Mouse (Mus musculus) embryonic facial prominence, embryonic 14.5 days (tissue): ENCODE results near the gene Ncbp1. TPM values are rescaled to one million over a fixed set of nuclear protein-coding genes. Genes with fewer than 3 reads are reported as not detected.

ENCODE experiments used
- ATAC-seq: fragments of 200-750 bp; cut with Nextera tagmentation; 2 replicates; pipeline ENCODE4 v1.8.0; 2017; ENCODE audit warnings: low read depth, moderate number of reproducible peaks, moderate TSS enrichment
- DNase-seq: peaks from one replicate; pipeline ENCODE4 v3.0.0-alpha.2; 2015; ENCODE audit warnings: low spot score
- H3K27ac ChIP-seq: fragments of 300-500 bp; sonication (generic); replicated peaks from 2 replicates; pipeline ENCODE4 v1.5.1; 2014; ENCODE audit warnings: low read depth, mild to moderate bottlenecking, low read length, moderate library complexity
- H3K27me3 ChIP-seq: fragments of 300-500 bp; sonication (generic); replicated peaks from 2 replicates; pipeline ENCODE4 v1.6.1; 2014; ENCODE audit warnings: low read length; ENCODE audit not compliant: control insufficient read depth, insufficient read depth
- H3K36me3 ChIP-seq: fragments of 300-500 bp; sonication (generic); 2 replicates; pipeline ENCODE4 v1.6.1; 2014; ENCODE audit warnings: low read length, mixed read lengths; ENCODE audit not compliant: control insufficient read depth, insufficient read depth
- H3K4me1 ChIP-seq: fragments of 300-500 bp; sonication (generic); 2 replicates; pipeline ENCODE4 v1.6.1; 2014; ENCODE audit warnings: antibody characterized with exemption, low read length; ENCODE audit not compliant: control insufficient read depth, insufficient read depth
- H3K4me2 ChIP-seq: fragments of 300-500 bp; sonication (generic); 2 replicates; pipeline ENCODE4 v1.6.1; 2014; ENCODE audit warnings: low read depth, mild to moderate bottlenecking, low read length, moderate library complexity, mixed read lengths
- H3K4me3 ChIP-seq: fragments of 300-500 bp; sonication (generic); 2 replicates; pipeline ENCODE4 v1.5.1; 2014; ENCODE audit warnings: low read depth, mild to moderate bottlenecking, low read length
- H3K9ac ChIP-seq: fragments of 300-500 bp; sonication (generic); 2 replicates; pipeline ENCODE4 v1.6.1; 2014; ENCODE audit warnings: low read depth, mild to moderate bottlenecking, low read length, moderate library complexity, mixed read lengths
- H3K9me3 ChIP-seq: fragments of 300-500 bp; sonication (generic); 2 replicates; pipeline ENCODE4 v1.6.1; 2016; ENCODE audit warnings: low read length; ENCODE audit not compliant: control insufficient read depth
- WGBS: fragments of 180-500 bp; shearing (Covaris S2); extraction: QIAGEN DNeasy Blood & Tissue Kit; methylation state at CpG from one replicate; pipeline ENCODE4 v1.1.7; 2014; 5-methylcytosine and 5-hydroxymethylcytosine counted together
- polyA plus RNA-seq: library from polyadenylated mRNA; unstranded; fragments of >200 nt; fragmentation: Nextera tagmentation; extraction: Ambion mirVana; gene quantifications from 2 replicates; pipeline ENCODE4 v1.2.1, GENCODE M21; 2014

Ncbp1 gene
- polyA plus RNA-seq, 1 experiment from 2014 or later: 70.1 TPM

DNA sequence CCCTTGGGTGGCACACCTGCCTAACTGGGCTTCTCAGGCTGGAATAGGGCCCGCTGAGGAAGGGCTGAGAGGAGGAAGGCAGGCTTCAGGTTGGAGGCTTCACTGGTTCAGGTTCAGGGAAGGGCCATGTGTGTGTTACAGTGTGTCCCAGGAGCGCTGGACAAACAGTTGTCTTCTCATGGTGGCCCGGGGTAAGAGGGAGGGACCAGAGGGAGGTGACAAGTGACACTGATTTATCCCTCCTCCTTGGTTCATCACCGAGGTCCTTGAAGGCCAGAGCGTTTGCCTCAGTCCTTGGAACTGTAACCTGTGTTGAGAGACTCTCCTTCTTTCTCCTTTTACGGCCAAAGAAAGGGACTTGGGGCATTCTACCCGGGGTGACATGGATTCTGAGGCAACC, 37.9 kb upstream of the Ncbp1 start:
- no peak overlapping the region for H3K4me3 ChIP-seq
- H3K9me3 ChIP-seq: no peaks in the 10 kb centered on the region
- H3K36me3 ChIP-seq: no peaks in the 10 kb centered on the region
- H3K4me2 ChIP-seq: no peak overlapping the region
- no peak for ATAC-seq
- H3K9ac ChIP-seq: no peak overlapping the region
- no peaks in the 10 kb centered on the region for H3K4me1 ChIP-seq
- H3K27me3 ChIP-seq: no peaks in the 10 kb centered on the region
- 56% methylated on average over 7 of the region's 7 CpGs for WGBS
- DNase-seq: no peak
- H3K27ac ChIP-seq: peak overlapping the region; percentile 31; the same call in 1 of the 2 replicates

DNA sequence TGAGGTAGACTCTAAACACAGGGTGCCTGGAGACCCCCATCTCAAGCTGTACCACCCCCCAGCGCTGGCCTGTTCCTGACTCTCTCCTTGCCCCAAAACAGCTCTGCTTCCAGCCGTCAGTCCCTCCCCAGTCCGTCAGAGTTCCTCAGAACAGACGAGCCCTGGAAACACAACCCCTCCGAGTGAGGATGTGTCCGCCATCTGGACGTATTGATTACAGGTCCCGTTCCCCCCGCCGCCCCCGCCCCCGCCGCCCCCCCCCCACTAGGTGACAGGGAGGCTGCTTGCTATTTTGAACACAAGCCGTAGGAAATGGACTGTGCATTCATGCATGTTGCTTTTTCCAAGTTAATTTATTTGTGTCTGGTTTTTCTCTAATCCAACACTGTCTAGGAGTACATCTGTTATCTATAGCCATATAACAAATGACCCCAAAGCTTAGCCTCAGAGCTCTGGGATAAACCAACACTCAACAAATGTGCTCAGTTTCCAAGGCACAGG, 37.2 kb upstream of the Ncbp1 start:
- H3K36me3 ChIP-seq: no peaks in the 10 kb centered on the region

DNA sequence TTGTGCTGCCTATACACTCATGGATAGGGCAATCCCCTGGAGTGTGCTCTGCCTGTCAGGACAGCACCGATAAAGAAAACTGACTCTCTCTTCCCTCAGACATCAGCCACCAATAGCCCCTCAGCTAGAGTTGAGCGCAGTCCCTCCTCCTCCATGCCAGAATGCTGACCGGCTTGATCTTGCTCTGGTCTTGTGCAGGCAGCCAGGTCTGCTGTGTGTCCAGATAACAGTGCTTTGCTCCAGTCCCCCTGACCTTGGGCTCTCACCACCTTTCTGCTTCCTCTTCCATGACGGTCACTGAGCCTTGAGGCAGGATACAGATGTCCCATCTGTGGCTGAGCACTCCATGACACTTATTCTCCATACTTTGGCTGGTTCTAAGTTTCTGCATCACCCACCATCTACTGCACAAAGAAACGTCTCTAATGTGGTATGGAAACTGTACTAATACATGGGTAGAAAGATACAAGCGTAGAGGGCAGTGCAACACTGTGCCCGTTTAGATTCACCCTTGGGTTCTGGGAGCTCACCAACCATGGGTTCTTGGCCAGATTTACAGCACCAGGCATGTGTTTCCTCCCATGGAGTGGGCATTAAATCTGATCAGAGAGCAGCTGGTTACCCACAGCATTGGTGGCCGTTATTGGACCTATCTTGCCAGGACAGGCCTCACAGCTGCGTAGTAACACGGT, 36.2 kb upstream of the Ncbp1 start:
- Histone ChIP-seq H3K4me3 (no peak overlapping the region), H3K27ac (no peak overlapping the region), H3K36me3 (no peaks in the 10 kb centered on the region), H3K4me2 (no peak overlapping the region), H3K9ac (no peak overlapping the region), H3K4me1 (no peaks in the 10 kb centered on the region), H3K27me3 (no peaks in the 10 kb centered on the region), H3K9me3 (no peaks in the 10 kb centered on the region)
- 90% methylated on average over 10 of the region's 10 CpGs for WGBS
- ATAC-seq (no peak), DNase-seq (no peak)

More for the DNA sequence above, 37.2 kb upstream of the Ncbp1 start:
- no peaks in the 10 kb centered on the region for H3K9me3 ChIP-seq
- WGBS: 21% methylated on average over 6 of the region's 14 CpGs
- no peaks in the 10 kb centered on the region for H3K4me1 ChIP-seq
- H3K27ac ChIP-seq: peak overlapping the region; percentile 31
- H3K4me3 ChIP-seq: no peak overlapping the region
- H3K27me3 ChIP-seq: no peaks in the 10 kb centered on the region
- peak overlapping the region; percentile 23; the same call in 1 of the 2 replicates for H3K4me2 ChIP-seq
- peak; percentile 80 for ATAC-seq
- DNase-seq: peak; percentile 59
- no peak overlapping the region for H3K9ac ChIP-seq

DNA sequence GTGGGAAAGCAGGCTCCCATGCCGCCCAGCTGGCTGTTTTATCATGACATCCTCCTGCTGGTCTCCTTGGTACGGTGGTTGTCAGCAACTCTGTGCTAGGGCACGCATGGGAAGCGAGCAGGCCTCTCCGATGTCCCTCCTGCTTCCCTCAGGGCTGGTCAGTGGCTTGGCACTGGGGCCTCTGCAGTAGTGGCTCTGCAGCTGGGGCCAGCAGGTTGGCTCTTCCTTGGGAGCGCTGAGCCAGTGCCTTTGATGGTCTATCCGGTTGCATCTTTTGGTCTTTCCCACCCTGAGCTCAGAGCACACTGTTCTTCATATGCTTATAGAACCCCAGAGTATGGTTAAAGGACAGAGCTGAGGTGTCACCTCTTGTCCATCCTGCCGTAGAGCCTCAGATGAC, 28.3 kb upstream of the Ncbp1 start:
- Histone ChIP-seq H3K36me3 (peaks cover 21% of the 10 kb centered on the region), H3K27me3 (no peaks in the 10 kb centered on the region), H3K4me2 (no peak overlapping the region), H3K4me1 (no peaks in the 10 kb centered on the region), H3K27ac (no peak overlapping the region), H3K9me3 (no peaks in the 10 kb centered on the region), H3K9ac (no peak overlapping the region), H3K4me3 (no peak overlapping the region)
- DNase-seq (no peak), ATAC-seq (no peak)
- WGBS: 87% methylated on average over 8 of the region's 8 CpGs

DNA sequence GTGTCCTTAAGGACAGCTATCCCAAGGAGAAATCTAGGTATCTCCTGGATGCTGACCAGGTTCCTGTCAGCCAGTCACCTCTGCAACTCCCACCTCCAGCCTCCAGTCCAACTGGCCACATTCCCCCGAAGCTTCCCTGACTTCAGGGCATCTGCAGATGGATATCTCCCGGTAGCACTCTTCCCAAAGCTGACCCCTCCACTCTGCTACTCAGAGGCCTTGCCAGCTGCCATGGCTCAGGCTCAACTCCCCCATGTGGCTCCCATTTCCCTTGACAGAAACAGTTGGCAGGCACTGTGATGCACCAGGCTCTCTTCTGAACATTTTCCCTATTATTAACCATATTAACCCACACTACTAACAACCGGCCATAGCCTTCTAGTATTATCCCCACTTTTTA, 27.1 kb upstream of the Ncbp1 start:
- DNase-seq (no peak), ATAC-seq (no peak)
- Histone ChIP-seq H3K27me3 (no peaks in the 10 kb centered on the region), H3K27ac (no peak overlapping the region), H3K4me3 (no peak overlapping the region), H3K4me1 (no peaks in the 10 kb centered on the region), H3K4me2 (no peak overlapping the region), H3K36me3 (peaks cover 34% of the 10 kb centered on the region), H3K9ac (no peak overlapping the region), H3K9me3 (no peaks in the 10 kb centered on the region)
- 52% methylated on average over 3 of the region's 3 CpGs for WGBS

DNA sequence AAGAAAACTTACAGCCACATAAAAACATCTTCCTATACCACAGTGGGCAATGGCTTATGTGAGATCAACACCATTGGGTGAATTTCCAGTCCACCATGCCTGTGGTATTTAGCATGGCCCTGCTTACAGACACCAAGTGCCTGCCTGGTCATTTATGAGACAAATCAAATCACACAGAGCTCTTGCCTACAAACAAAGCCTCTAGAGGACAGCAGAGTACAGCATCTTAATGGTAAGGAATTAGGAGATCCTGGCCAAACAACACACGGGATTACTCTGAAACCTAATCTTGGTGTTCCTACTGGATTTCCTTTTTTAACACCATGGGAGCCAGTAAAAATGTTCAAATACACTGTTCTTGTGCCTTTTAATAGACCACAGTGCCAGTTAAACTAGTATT, 23.1 kb upstream of the Ncbp1 start:
- peaks cover 73% of the 10 kb centered on the region for H3K36me3 ChIP-seq
- H3K4me1 ChIP-seq: no peaks in the 10 kb centered on the region
- H3K9me3 ChIP-seq: no peaks in the 10 kb centered on the region
- WGBS: 53% methylated on average over 1 of the region's 1 CpGs
- DNase-seq (no peak), ATAC-seq (no peak)
- no peak overlapping the region for H3K9ac ChIP-seq
- no peak overlapping the region for H3K4me2 ChIP-seq
- H3K4me3 ChIP-seq: no peak overlapping the region
- no peaks in the 10 kb centered on the region for H3K27me3 ChIP-seq
- H3K27ac ChIP-seq: no peak overlapping the region

DNA sequence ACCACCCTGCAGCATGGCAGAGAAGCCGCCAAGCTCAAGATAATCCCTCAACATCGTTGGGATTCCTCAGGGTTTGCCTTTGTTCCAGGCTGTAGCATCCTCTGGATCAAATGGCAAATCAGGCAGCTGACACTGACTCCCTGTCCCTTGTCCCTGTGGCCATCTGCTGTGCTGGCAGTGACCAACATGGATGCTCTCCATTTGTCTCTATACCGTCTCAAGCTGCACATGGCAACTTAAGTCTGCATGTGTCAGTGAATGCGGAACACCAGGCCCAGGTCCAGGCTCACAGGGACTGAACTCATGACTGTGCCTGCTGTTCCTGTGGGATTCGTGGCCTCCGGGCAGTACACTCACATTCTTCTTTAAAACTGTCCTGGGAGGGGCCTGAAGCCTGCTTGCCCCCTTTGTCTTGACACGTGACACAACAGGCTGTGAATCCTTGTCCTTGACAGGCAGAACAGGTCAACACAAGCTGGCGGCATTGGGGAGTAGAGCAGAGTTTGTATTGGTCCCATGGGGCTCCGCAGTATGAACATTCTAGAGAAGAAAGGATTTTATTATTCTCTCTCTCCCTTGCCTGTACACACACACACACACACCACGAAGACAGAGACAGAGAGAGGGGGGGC, 21.8 kb upstream of the Ncbp1 start:
- H3K9ac ChIP-seq: no peak overlapping the region
- H3K9me3 ChIP-seq: no peaks in the 10 kb centered on the region
- no peak overlapping the region; the same call in 1 of the 2 replicates for H3K27ac ChIP-seq
- 82% methylated on average over 10 of the region's 10 CpGs for WGBS
- H3K27me3 ChIP-seq: no peaks in the 10 kb centered on the region
- H3K4me3 ChIP-seq: no peak overlapping the region
- H3K36me3 ChIP-seq: peaks cover 85% of the 10 kb centered on the region
- ATAC-seq (peak; percentile 38; the same call in 1 of the 2 replicates), DNase-seq (peak; percentile 48)
- H3K4me2 ChIP-seq: no peak overlapping the region
- H3K4me1 ChIP-seq: no peaks in the 10 kb centered on the region

DNA sequence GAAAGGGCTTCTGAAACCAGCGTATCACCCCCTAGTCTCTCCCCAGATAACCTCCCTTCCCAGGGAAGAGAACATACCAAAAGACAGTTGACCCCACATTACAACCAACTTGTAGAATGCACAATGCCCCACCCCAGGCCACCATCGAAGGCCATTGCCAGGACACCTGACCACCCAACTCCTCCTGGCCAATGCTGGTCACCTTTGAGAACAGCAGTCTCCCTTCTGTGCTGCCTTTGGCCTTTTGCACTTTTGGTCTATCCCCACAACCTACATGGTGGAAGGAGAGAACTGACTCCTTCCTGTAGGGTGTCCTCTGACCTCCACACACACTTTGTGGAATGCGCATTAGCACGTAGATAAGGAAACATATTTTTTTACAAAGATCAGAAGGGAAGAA, 20.9 kb upstream of the Ncbp1 start:
- Histone ChIP-seq H3K27ac (no peak overlapping the region), H3K27me3 (no peaks in the 10 kb centered on the region), H3K9me3 (no peaks in the 10 kb centered on the region), H3K4me3 (no peak overlapping the region), H3K36me3 (peaks cover 93% of the 10 kb centered on the region), H3K4me2 (no peak overlapping the region), H3K9ac (no peak overlapping the region), H3K4me1 (no peaks in the 10 kb centered on the region)
- ATAC-seq: no peak
- WGBS: 96% methylated on average over 4 of the region's 4 CpGs
- no peak for DNase-seq
